Mouse (Mus musculus): ENCODE data around the gene Scube2. TPM values are rescaled to one million over a fixed set of nuclear protein-coding genes. Genes with fewer than 3 reads are reported as not detected.

Gene Scube2
- polyA plus RNA-seq, 1 experiment, result 0.22 TPM

- H3K4me1 ChIP-seq (ENCODE audit: control insufficient read depth, insufficient read depth, low read length), result no peaks in the 10 kb centered on the region
- H3K4me3 ChIP-seq (ENCODE audit: low read depth, low read length), result no peak overlapping the region
- TF ChIP-seq CTCF (IDR thresholded peaks at IDR 0.05; ENCODE audit: low read depth, low read length) (no peak), POLR2A (IDR thresholded peaks at IDR 0.05; ENCODE audit: insufficient read depth, low read length) (no peak), EP300 (IDR thresholded peaks at IDR 0.05; ENCODE audit: insufficient read depth, low read depth, low read length) (no peak)
- no peaks in the 10 kb centered on the region for H3K36me3 ChIP-seq (ENCODE audit: control insufficient read depth, insufficient read depth, low read length, poor library complexity, severe bottlenecking)
- H3K27ac ChIP-seq (ENCODE audit: insufficient read depth, low read length), result no peak overlapping the region
- no peaks in the 10 kb centered on the region; the same call in 1 of the 2 replicates for H3K27me3 ChIP-seq (ENCODE audit: control insufficient read depth, insufficient read depth, low read length, poor library complexity, severe bottlenecking)
- H3K9ac ChIP-seq (ENCODE audit: low read depth, poor library complexity, severe bottlenecking), result no peak overlapping the region
- H3K9me3 ChIP-seq (replicated peaks; ENCODE audit: control insufficient read depth, insufficient read depth, low read length, poor library complexity, severe bottlenecking), result no peaks in the 10 kb centered on the region
Observed at GRCm38 (mm10) chr7:109866643-109867042, 1.2 kb upstream of the Scube2 start.

- H3K27ac ChIP-seq (ENCODE audit: insufficient read depth, low read length), result no peak overlapping the region
- no peaks in the 10 kb centered on the region for H3K36me3 ChIP-seq (ENCODE audit: control insufficient read depth, insufficient read depth, low read length, poor library complexity, severe bottlenecking)
- H3K27me3 ChIP-seq (ENCODE audit: control insufficient read depth, insufficient read depth, low read length, poor library complexity, severe bottlenecking), result no peaks in the 10 kb centered on the region; the same call in 1 of the 2 replicates
- no peaks in the 10 kb centered on the region for H3K4me1 ChIP-seq (ENCODE audit: control insufficient read depth, insufficient read depth, low read length)
- TF ChIP-seq EP300 (IDR thresholded peaks at IDR 0.05; ENCODE audit: insufficient read depth, low read depth, low read length) (no peak), CTCF (IDR thresholded peaks at IDR 0.05; ENCODE audit: low read depth, low read length) (no peak), POLR2A (IDR thresholded peaks at IDR 0.05; ENCODE audit: insufficient read depth, low read length) (no peak)
- H3K4me3 ChIP-seq (ENCODE audit: low read depth, low read length), result no peak overlapping the region
- H3K9ac ChIP-seq (ENCODE audit: low read depth, poor library complexity, severe bottlenecking), result no peak overlapping the region
- no peaks in the 10 kb centered on the region for H3K9me3 ChIP-seq (replicated peaks; ENCODE audit: control insufficient read depth, insufficient read depth, low read length, poor library complexity, severe bottlenecking)
Observed at GRCm38 (mm10) chr7:109863561-109863960, 1.9 kb downstream of the Scube2 start.

- no peak overlapping the region for H3K27ac ChIP-seq (ENCODE audit: insufficient read depth, low read length)
- no peak overlapping the region for H3K9ac ChIP-seq (ENCODE audit: low read depth, poor library complexity, severe bottlenecking)
- H3K9me3 ChIP-seq (replicated peaks; ENCODE audit: control insufficient read depth, insufficient read depth, low read length, poor library complexity, severe bottlenecking), result no peaks in the 10 kb centered on the region
- no peaks in the 10 kb centered on the region; the same call in 1 of the 2 replicates for H3K27me3 ChIP-seq (ENCODE audit: control insufficient read depth, insufficient read depth, low read length, poor library complexity, severe bottlenecking)
- H3K36me3 ChIP-seq (ENCODE audit: control insufficient read depth, insufficient read depth, low read length, poor library complexity, severe bottlenecking), result no peaks in the 10 kb centered on the region
- H3K4me3 ChIP-seq (ENCODE audit: low read depth, low read length), result no peak overlapping the region
- no peaks in the 10 kb centered on the region for H3K4me1 ChIP-seq (ENCODE audit: control insufficient read depth, insufficient read depth, low read length)
- TF ChIP-seq POLR2A (IDR thresholded peaks at IDR 0.05; ENCODE audit: insufficient read depth, low read length), result no peak
- TF ChIP-seq CTCF (IDR thresholded peaks at IDR 0.05; ENCODE audit: low read depth, low read length), result no peak
- TF ChIP-seq EP300 (IDR thresholded peaks at IDR 0.05; ENCODE audit: insufficient read depth, low read depth, low read length), result no peak
Observed at GRCm38 (mm10) chr7:109860162-109860561, 5.3 kb downstream of the Scube2 start.

- H3K27me3 ChIP-seq (ENCODE audit: control insufficient read depth, insufficient read depth, low read length, poor library complexity, severe bottlenecking), result no peaks in the 10 kb centered on the region
- no peak overlapping the region for H3K27ac ChIP-seq (ENCODE audit: insufficient read depth, low read length)
- no peaks in the 10 kb centered on the region for H3K36me3 ChIP-seq (ENCODE audit: control insufficient read depth, insufficient read depth, low read length, poor library complexity, severe bottlenecking)
- no peaks in the 10 kb centered on the region for H3K9me3 ChIP-seq (replicated peaks; ENCODE audit: control insufficient read depth, insufficient read depth, low read length, poor library complexity, severe bottlenecking)
- no peak overlapping the region for H3K4me3 ChIP-seq (ENCODE audit: low read depth, low read length)
- H3K4me1 ChIP-seq (ENCODE audit: control insufficient read depth, insufficient read depth, low read length), result no peaks in the 10 kb centered on the region
- H3K9ac ChIP-seq (ENCODE audit: low read depth, poor library complexity, severe bottlenecking), result no peak overlapping the region
- TF ChIP-seq EP300 (IDR thresholded peaks at IDR 0.05; ENCODE audit: insufficient read depth, low read depth, low read length) (no peak), POLR2A (IDR thresholded peaks at IDR 0.05; ENCODE audit: insufficient read depth, low read length) (no peak), CTCF (IDR thresholded peaks at IDR 0.05; ENCODE audit: low read depth, low read length) (no peak)
Observed at GRCm38 (mm10) chr7:109859354-109859753, 6.1 kb downstream of the Scube2 start.

GRCm38 (mm10) chr7:109852752-109853212 is 12.7 kb downstream of the Scube2 start:
- H3K27ac ChIP-seq (ENCODE audit: insufficient read depth, low read length), result no peak overlapping the region
- no peaks in the 10 kb centered on the region for H3K27me3 ChIP-seq (ENCODE audit: control insufficient read depth, insufficient read depth, low read length, poor library complexity, severe bottlenecking)
- H3K36me3 ChIP-seq (ENCODE audit: control insufficient read depth, insufficient read depth, low read length, poor library complexity, severe bottlenecking), result no peaks in the 10 kb centered on the region
- H3K4me3 ChIP-seq (ENCODE audit: low read depth, low read length), result no peak overlapping the region
- H3K4me1 ChIP-seq (ENCODE audit: control insufficient read depth, insufficient read depth, low read length), result no peaks in the 10 kb centered on the region
- TF ChIP-seq CTCF (IDR thresholded peaks at IDR 0.05; ENCODE audit: low read depth, low read length) (no peak), EP300 (IDR thresholded peaks at IDR 0.05; ENCODE audit: insufficient read depth, low read depth, low read length) (no peak), POLR2A (IDR thresholded peaks at IDR 0.05; ENCODE audit: insufficient read depth, low read length) (no peak)
- H3K9ac ChIP-seq (ENCODE audit: low read depth, poor library complexity, severe bottlenecking), result no peak overlapping the region
- no peaks in the 10 kb centered on the region for H3K9me3 ChIP-seq (replicated peaks; ENCODE audit: control insufficient read depth, insufficient read depth, low read length, poor library complexity, severe bottlenecking)

GRCm38 (mm10) chr7:109852017-109852416 is 13.5 kb downstream of the Scube2 start:
- no peak overlapping the region for H3K4me3 ChIP-seq (ENCODE audit: low read depth, low read length)
- no peak overlapping the region for H3K9ac ChIP-seq (ENCODE audit: low read depth, poor library complexity, severe bottlenecking)
- TF ChIP-seq POLR2A (IDR thresholded peaks at IDR 0.05; ENCODE audit: insufficient read depth, low read length) (no peak), CTCF (IDR thresholded peaks at IDR 0.05; ENCODE audit: low read depth, low read length) (no peak), EP300 (IDR thresholded peaks at IDR 0.05; ENCODE audit: insufficient read depth, low read depth, low read length) (no peak)
- no peak overlapping the region for H3K27ac ChIP-seq (ENCODE audit: insufficient read depth, low read length)
- no peaks in the 10 kb centered on the region for H3K36me3 ChIP-seq (ENCODE audit: control insufficient read depth, insufficient read depth, low read length, poor library complexity, severe bottlenecking)
- H3K4me1 ChIP-seq (ENCODE audit: control insufficient read depth, insufficient read depth, low read length), result no peaks in the 10 kb centered on the region
- no peaks in the 10 kb centered on the region for H3K9me3 ChIP-seq (replicated peaks; ENCODE audit: control insufficient read depth, insufficient read depth, low read length, poor library complexity, severe bottlenecking)
- H3K27me3 ChIP-seq (ENCODE audit: control insufficient read depth, insufficient read depth, low read length, poor library complexity, severe bottlenecking), result no peaks in the 10 kb centered on the region

Measured in ES-Bruce4 (cell line).